Comparison of ENCODE assay signal across 16 mouse cellular contexts in genomic region chr2:30607941-30608340, GRCm38 (mm10). TPM values are rescaled to one million over a fixed set of nuclear protein-coding genes. Genes with fewer than 3 reads are reported as not detected.
A peak's percentile ranks its signal among the peaks of the same experiment; 100 is the strongest.
DNase-seq lines count a peak whose midpoint lies in the region; ATAC-seq lines count a peak whose summit lies in the region.
"Had no signal": no experiment of that assay in that cellular context is flagged by ENCODE, and none has a peak within 500 bp of the region (broad histone marks: within the 10 kb centered on the region; RNA-seq: fewer than 3 reads in every experiment).

No protein-coding gene starts in this region.

- H3K36me3 ChIP-seq in forebrain, embryonic 10.5 days (replicated peaks), result no peaks in the 10 kb centered on the region
- no peaks in the 10 kb centered on the region for H3K36me3 ChIP-seq in forebrain, embryonic 16.5 days (ENCODE audit: control insufficient read depth, insufficient read depth)
- no peaks in the 10 kb centered on the region for H3K36me3 ChIP-seq in midbrain, embryonic 11.5 days (ENCODE audit: control insufficient read depth, insufficient read depth, low read length)
- no peaks in the 10 kb centered on the region for H3K36me3 ChIP-seq in midbrain, embryonic 16.5 days (ENCODE audit: control insufficient read depth, insufficient read depth, low read length)
- H3K36me3 ChIP-seq in hindbrain, embryonic 13.5 days, result no peaks in the 10 kb centered on the region
- no peaks in the 10 kb centered on the region for H3K36me3 ChIP-seq in neural tube, embryonic 13.5 days
- H3K36me3 ChIP-seq: lung, embryonic 15.5 days; stomach, embryonic 15.5 days had no signal

- H3K27me3 ChIP-seq in forebrain, embryonic 10.5 days (ENCODE audit: poor library complexity, severe bottlenecking), result peaks cover 46% of the 10 kb centered on the region
- no peaks in the 10 kb centered on the region for H3K27me3 ChIP-seq in forebrain, embryonic 16.5 days (replicated peaks; ENCODE audit: control insufficient read depth, insufficient read depth, low read length)
- H3K27me3 ChIP-seq in midbrain, embryonic 11.5 days (ENCODE audit: control insufficient read depth, insufficient read depth, low read length), result no peaks in the 10 kb centered on the region; the same call in 1 of the 2 replicates
- H3K27me3 ChIP-seq in midbrain, embryonic 16.5 days (ENCODE audit: control insufficient read depth, insufficient read depth, low read depth, low read length), result no peaks in the 10 kb centered on the region
- no peaks in the 10 kb centered on the region for H3K27me3 ChIP-seq in hindbrain, embryonic 13.5 days
- H3K27me3 ChIP-seq in neural tube, embryonic 13.5 days, result no peaks in the 10 kb centered on the region
- H3K27me3 ChIP-seq: lung, embryonic 15.5 days; Patski; stomach, embryonic 15.5 days had no signal

- DNase-seq in forebrain, embryonic 10.5 days (ENCODE audit: extremely low spot score, low spot score), result no peak
- DNase-seq in midbrain, embryonic 11.5 days (ENCODE audit: low spot score, missing footprints), result no peak
- no peak for DNase-seq in thymus, postnatal 36 days
- DNase-seq in cerebellum, postnatal 14 days, result no peak
- DNase-seq: cerebellum, adult 9-11 months; kidney, postnatal 10 days; layer of hippocampus, postnatal 36 days had no signal

- H3K9ac ChIP-seq in forebrain, embryonic 16.5 days (replicated peaks; ENCODE audit: low read depth, low read length), result no peak overlapping the region
- H3K9ac ChIP-seq in midbrain, embryonic 11.5 days (ENCODE audit: low read length), result no peak overlapping the region
- H3K9ac ChIP-seq in midbrain, embryonic 16.5 days (ENCODE audit: low read depth, low read length), result no peak overlapping the region
- H3K9ac ChIP-seq in hindbrain, embryonic 13.5 days, result peak overlapping the region; percentile 63; the same call in 1 of the 2 replicates
- peak overlapping the region; percentile 55 for H3K9ac ChIP-seq in neural tube, embryonic 13.5 days
- H3K9ac ChIP-seq: lung, embryonic 15.5 days had no signal

- no peak overlapping the region for H3K4me3 ChIP-seq in forebrain, embryonic 10.5 days
- no peak overlapping the region for H3K4me3 ChIP-seq in forebrain, embryonic 16.5 days (replicated peaks; ENCODE audit: low read length)
- H3K4me3 ChIP-seq in midbrain, embryonic 11.5 days (ENCODE audit: low read depth, low read length), result no peak overlapping the region
- no peak overlapping the region for H3K4me3 ChIP-seq in midbrain, embryonic 16.5 days (ENCODE audit: low read depth, low read length)
- H3K4me3 ChIP-seq in hindbrain, embryonic 13.5 days, result no peak overlapping the region
- no peak overlapping the region for H3K4me3 ChIP-seq in neural tube, embryonic 13.5 days
- H3K4me3 ChIP-seq: lung, embryonic 15.5 days; stomach, embryonic 15.5 days had no signal

- 82% methylated on average over 8 of the region's 8 CpGs for WGBS in forebrain, embryonic 10.5 days
- 67% methylated on average over 8 of the region's 8 CpGs for WGBS in forebrain, embryonic 16.5 days
- WGBS in midbrain, embryonic 11.5 days, result 81% methylated on average over 8 of the region's 8 CpGs
- WGBS in midbrain, embryonic 16.5 days, result 69% methylated on average over 8 of the region's 8 CpGs
- 55% methylated on average over 8 of the region's 8 CpGs for WGBS in hindbrain, embryonic 13.5 days
- WGBS in neural tube, embryonic 13.5 days, result 57% methylated on average over 8 of the region's 8 CpGs

- no peaks in the 10 kb centered on the region for H3K9me3 ChIP-seq in forebrain, embryonic 10.5 days
- no peaks in the 10 kb centered on the region for H3K9me3 ChIP-seq in forebrain, embryonic 16.5 days (ENCODE audit: control insufficient read depth, low read length)
- H3K9me3 ChIP-seq in midbrain, embryonic 11.5 days (ENCODE audit: control insufficient read depth, low read length), result no peaks in the 10 kb centered on the region
- H3K9me3 ChIP-seq in midbrain, embryonic 16.5 days (replicated peaks; ENCODE audit: control insufficient read depth, low read length, poor library complexity, severe bottlenecking), result no peaks in the 10 kb centered on the region
- H3K9me3 ChIP-seq in hindbrain, embryonic 13.5 days, result no peaks in the 10 kb centered on the region
- H3K9me3 ChIP-seq in neural tube, embryonic 13.5 days, result no peaks in the 10 kb centered on the region
- H3K9me3 ChIP-seq: lung, embryonic 15.5 days; stomach, embryonic 15.5 days had no signal

- ATAC-seq in forebrain, embryonic 16.5 days, result no peak
- no peak for ATAC-seq in midbrain, embryonic 11.5 days (ENCODE audit: low FRiP score)
- no peak for ATAC-seq in midbrain, embryonic 16.5 days
- no peak for ATAC-seq in hindbrain, embryonic 13.5 days (ENCODE audit: low FRiP score)
- ATAC-seq in neural tube, embryonic 13.5 days (ENCODE audit: low read depth), result no peak
- ATAC-seq: Patski had no signal

- H3K27ac ChIP-seq in forebrain, embryonic 10.5 days, result peak overlapping the region; percentile 27
- no peak overlapping the region for H3K27ac ChIP-seq in forebrain, embryonic 16.5 days (ENCODE audit: low read length)
- peak overlapping the region; percentile 22; the same call in 1 of the 2 replicates for H3K27ac ChIP-seq in midbrain, embryonic 11.5 days (ENCODE audit: low read depth, low read length)
- no peak overlapping the region for H3K27ac ChIP-seq in midbrain, embryonic 16.5 days (ENCODE audit: low read length)
- H3K27ac ChIP-seq in hindbrain, embryonic 13.5 days, result peak overlapping the region; percentile 97
- H3K27ac ChIP-seq in neural tube, embryonic 13.5 days (replicated peaks), result peak overlapping the region; percentile 96
- H3K27ac ChIP-seq: lung, embryonic 15.5 days had no signal

- no peak overlapping the region for H3K4me2 ChIP-seq in forebrain, embryonic 16.5 days (ENCODE audit: low read length)
- no peak overlapping the region for H3K4me2 ChIP-seq in midbrain, embryonic 11.5 days
- H3K4me2 ChIP-seq in midbrain, embryonic 16.5 days (ENCODE audit: low read length), result no peak overlapping the region
- no peak overlapping the region for H3K4me2 ChIP-seq in hindbrain, embryonic 13.5 days
- H3K4me2 ChIP-seq in neural tube, embryonic 13.5 days, result no peak overlapping the region
- H3K4me2 ChIP-seq: heart, embryonic 11.5 days; lung, embryonic 15.5 days; stomach, embryonic 15.5 days had no signal

- peaks cover 68% of the 10 kb centered on the region for H3K4me1 ChIP-seq in forebrain, embryonic 10.5 days
- peaks cover 41% of the 10 kb centered on the region for H3K4me1 ChIP-seq in forebrain, embryonic 16.5 days (replicated peaks; ENCODE audit: control insufficient read depth, insufficient read depth, low read length)
- peaks cover 39% of the 10 kb centered on the region for H3K4me1 ChIP-seq in midbrain, embryonic 11.5 days (ENCODE audit: control insufficient read depth, insufficient read depth, low read length)
- H3K4me1 ChIP-seq in midbrain, embryonic 16.5 days (ENCODE audit: control insufficient read depth, insufficient read depth, low read length), result peaks cover 35% of the 10 kb centered on the region
- peaks cover 67% of the 10 kb centered on the region for H3K4me1 ChIP-seq in hindbrain, embryonic 13.5 days (replicated peaks)
- peaks cover 64% of the 10 kb centered on the region for H3K4me1 ChIP-seq in neural tube, embryonic 13.5 days (replicated peaks)

RNA-seq across cellular contexts. Expression of gene Cstad, which starts 13.1 kb away (rescaled TPM):
- 0.35 TPM in 1 of 2 replicates, not detected in the other for polyA plus RNA-seq in forebrain, embryonic 10.5 days (2016; fragmentation: Nextera tagmentation; extraction: Ambion mirVana)
- polyA plus RNA-seq in forebrain, embryonic 16.5 days (2015; fragmentation: Nextera tagmentation; extraction: Ambion mirVana), result 0.89 and 0.93 TPM in 2 replicates
- 0.21 and 0.74 TPM in 2 replicates for polyA plus RNA-seq in midbrain, embryonic 11.5 days (2014; fragmentation: Nextera tagmentation; extraction: Ambion mirVana)
- polyA plus RNA-seq in midbrain, embryonic 16.5 days (2015; fragmentation: Nextera tagmentation; extraction: Ambion mirVana), result 0.62 TPM in 2 replicates
- 0.77 and 0.83 TPM in 2 replicates for polyA plus RNA-seq in hindbrain, embryonic 13.5 days (2015; fragmentation: Nextera tagmentation; extraction: Ambion mirVana)
- polyA plus RNA-seq in neural tube, embryonic 13.5 days (2015; fragmentation: Nextera tagmentation; extraction: Ambion mirVana), result 0.39 and 0.98 TPM in 2 replicates
- polyA plus RNA-seq: small intestine, adult 2 months had no signal

Comparison
In these comparisons a context has a peak if more than half of its experiments do, and no peak if none do; other contexts are left out.
1. H3K27ac ChIP-seq: peak in forebrain, embryonic 10.5 days (single experiment), midbrain, embryonic 11.5 days (single experiment), hindbrain, embryonic 13.5 days (single experiment) and neural tube, embryonic 13.5 days (single experiment); none in forebrain, embryonic 16.5 days (single experiment) and midbrain, embryonic 16.5 days (single experiment).
2. H3K9ac ChIP-seq: peak in hindbrain, embryonic 13.5 days (single experiment) and neural tube, embryonic 13.5 days (single experiment); none in forebrain, embryonic 16.5 days (single experiment), midbrain, embryonic 11.5 days (single experiment) and midbrain, embryonic 16.5 days (single experiment).